Mouse (Mus musculus): ENCODE data around the gene Grm6. TPM values are rescaled to one million over a fixed set of nuclear protein-coding genes. Genes with fewer than 3 reads are reported as not detected.
A peak's percentile ranks its signal among the peaks of the same experiment; 100 is the strongest.

Grm6 gene
- 0.10 TPM in 1 of 2 replicates, not detected in the other for polyA plus RNA-seq (2016; fragmentation: Nextera tagmentation; extraction: Ambion mirVana)

- 2% methylated on average over 11 of the region's 11 CpGs for WGBS
- no peaks in the 10 kb centered on the region for H3K36me3 ChIP-seq
- peaks cover 66% of the 10 kb centered on the region for H3K27me3 ChIP-seq (replicated peaks)
- peaks cover 10% of the 10 kb centered on the region; the same call in 1 of the 2 replicates for H3K9me3 ChIP-seq (replicated peaks)
- H3K9ac ChIP-seq = peak within 1 kb of the TSS; percentile 3; the same call in 1 of the 2 replicates
- H3K4me1 ChIP-seq (replicated peaks) = peaks cover 27% of the 10 kb centered on the region
- peak within 1 kb of the TSS; percentile 75 for H3K4me2 ChIP-seq
- H3K27ac ChIP-seq (ENCODE audit: poor library complexity, severe bottlenecking) = no peak within 1 kb of the TSS
- H3K4me3 ChIP-seq = peak within 1 kb of the TSS; percentile 47
- no peak for ATAC-seq (ENCODE audit: insufficient number of reproducible peaks, low FRiP score)
Measured at GRCm38 (mm10) chr11:50850177-50850735, at the start of gene Grm6. TSS of gene Grm6 (plus strand) at chr11:50850685.

GRCm38 (mm10) chr11:50814233-50814632 is 36.3 kb upstream of the Grm6 start:
- no peaks in the 10 kb centered on the region for H3K4me1 ChIP-seq (replicated peaks)
- no peak overlapping the region for H3K9ac ChIP-seq
- H3K4me2 ChIP-seq = no peak overlapping the region
- H3K4me3 ChIP-seq = no peak overlapping the region
- H3K27me3 ChIP-seq (replicated peaks) = no peaks in the 10 kb centered on the region
- H3K36me3 ChIP-seq = peaks cover 85% of the 10 kb centered on the region
- ATAC-seq (ENCODE audit: insufficient number of reproducible peaks, low FRiP score) = no peak
- no peak overlapping the region for H3K27ac ChIP-seq (ENCODE audit: poor library complexity, severe bottlenecking)
- WGBS = 93% methylated on average over 4 of the region's 4 CpGs
- peaks cover 33% of the 10 kb centered on the region for H3K9me3 ChIP-seq (replicated peaks)

GRCm38 (mm10) chr11:50826214-50826613 is 24.3 kb upstream of the Grm6 start:
- ATAC-seq (ENCODE audit: insufficient number of reproducible peaks, low FRiP score) = no peak
- Histone ChIP-seq H3K36me3 (peaks cover 42% of the 10 kb centered on the region), H3K4me1 (replicated peaks) (peaks cover 12% of the 10 kb centered on the region), H3K4me3 (peak overlapping the region; percentile 82), H3K27me3 (replicated peaks) (no peaks in the 10 kb centered on the region), H3K27ac (ENCODE audit: poor library complexity, severe bottlenecking) (no peak overlapping the region), H3K9me3 (replicated peaks) (0 out of 2 replicates have a peak, but pooled peaks cover 5% of the 10 kb centered on the region), H3K4me2 (peak overlapping the region; percentile 81), H3K9ac (peak overlapping the region; percentile 92; the same call in 1 of the 2 replicates)
- WGBS = 61% methylated on average over 2 of the region's 2 CpGs

- Histone ChIP-seq H3K4me2 (peak within 1 kb of the TSS; percentile 81), H3K9me3 (replicated peaks) (peaks cover 6% of the 10 kb centered on the region), H3K4me3 (peak within 1 kb of the TSS; percentile 82), H3K27me3 (replicated peaks) (no peaks in the 10 kb centered on the region), H3K36me3 (peaks cover 34% of the 10 kb centered on the region), H3K9ac (peak within 1 kb of the TSS; percentile 92), H3K27ac (ENCODE audit: poor library complexity, severe bottlenecking) (peak within 1 kb of the TSS; percentile 12; the same call in 1 of the 2 replicates), H3K4me1 (replicated peaks) (peaks cover 12% of the 10 kb centered on the region)
- peak; percentile 92 for ATAC-seq (ENCODE audit: insufficient number of reproducible peaks, low FRiP score)
- WGBS = under 1% methylated on average over 45 of the region's 45 CpGs
Measured at GRCm38 (mm10) chr11:50827010-50827953, 23.2 kb upstream of the Grm6 start, which contains the start of gene Zfp354c. TSS of gene Zfp354c (minus strand) at chr11:50827724.

GRCm38 (mm10) chr11:50835727-50836126 is 14.8 kb upstream of the Grm6 start:
- Histone ChIP-seq H3K4me2 (no peak overlapping the region), H3K4me3 (no peak overlapping the region), H3K9ac (no peak overlapping the region), H3K9me3 (replicated peaks) (peaks cover 26% of the 10 kb centered on the region), H3K36me3 (peaks cover 12% of the 10 kb centered on the region), H3K4me1 (replicated peaks) (0 out of 2 replicates have a peak, but pooled peaks cover 3% of the 10 kb centered on the region), H3K27me3 (replicated peaks) (no peaks in the 10 kb centered on the region), H3K27ac (ENCODE audit: poor library complexity, severe bottlenecking) (no peak overlapping the region)
- WGBS = 72% methylated on average over 4 of the region's 4 CpGs
- ATAC-seq (ENCODE audit: insufficient number of reproducible peaks, low FRiP score) = no peak

GRCm38 (mm10) chr11:50841023-50841735 is 9.3 kb upstream of the Grm6 start, which contains the start of gene Zfp879:
TSS of gene Zfp879 (minus strand) at chr11:50841552.
- peak; percentile 89 for ATAC-seq (ENCODE audit: insufficient number of reproducible peaks, low FRiP score)
- H3K4me1 ChIP-seq (replicated peaks) = 0 out of 2 replicates have a peak, but pooled peaks cover 7% of the 10 kb centered on the region

GRCm38 (mm10) chr11:50845951-50846350 is 4.5 kb upstream of the Grm6 start:
- WGBS = 73% methylated on average over 3 of the region's 3 CpGs

More at GRCm38 (mm10) chr11:50841023-50841735, 9.3 kb upstream of the Grm6 start, which contains the start of gene Zfp879:
- Histone ChIP-seq H3K4me3 (peak within 1 kb of the TSS; percentile 51), H3K9ac (peak within 1 kb of the TSS; percentile 80), H3K36me3 (no peaks in the 10 kb centered on the region), H3K27me3 (replicated peaks) (peaks cover 6% of the 10 kb centered on the region), H3K9me3 (replicated peaks) (no peaks in the 10 kb centered on the region), H3K27ac (ENCODE audit: poor library complexity, severe bottlenecking) (peak within 1 kb of the TSS; percentile 84; the same call in 1 of the 2 replicates), H3K4me2 (peak within 1 kb of the TSS; percentile 74)
- WGBS = 18% methylated on average over 22 of the region's 22 CpGs

GRCm38 (mm10) chr11:50847047-50847446 is 3.4 kb upstream of the Grm6 start:
- Histone ChIP-seq H3K9me3 (replicated peaks) (peaks cover 10% of the 10 kb centered on the region; the same call in 1 of the 2 replicates), H3K9ac (no peak overlapping the region), H3K4me2 (no peak overlapping the region), H3K4me1 (replicated peaks) (peaks cover 27% of the 10 kb centered on the region), H3K27ac (ENCODE audit: poor library complexity, severe bottlenecking) (no peak overlapping the region), H3K27me3 (replicated peaks) (peaks cover 52% of the 10 kb centered on the region), H3K4me3 (no peak overlapping the region), H3K36me3 (no peaks in the 10 kb centered on the region)
- WGBS = 69% methylated on average over 5 of the region's 5 CpGs
- ATAC-seq (ENCODE audit: insufficient number of reproducible peaks, low FRiP score) = no peak

More at GRCm38 (mm10) chr11:50845951-50846350, 4.5 kb upstream of the Grm6 start:
- Histone ChIP-seq H3K4me1 (replicated peaks) (peaks cover 21% of the 10 kb centered on the region; the same call in 1 of the 2 replicates), H3K4me2 (no peak overlapping the region), H3K4me3 (no peak overlapping the region), H3K9ac (no peak overlapping the region), H3K9me3 (replicated peaks) (peaks cover 10% of the 10 kb centered on the region; the same call in 1 of the 2 replicates), H3K36me3 (no peaks in the 10 kb centered on the region), H3K27ac (ENCODE audit: poor library complexity, severe bottlenecking) (no peak overlapping the region), H3K27me3 (replicated peaks) (peaks cover 41% of the 10 kb centered on the region)
- no peak for ATAC-seq (ENCODE audit: insufficient number of reproducible peaks, low FRiP score)

GRCm38 (mm10) chr11:50848520-50849137 is 1.9 kb upstream of the Grm6 start:
- Histone ChIP-seq H3K4me2 (peak overlapping the region; percentile 75; the same call in 1 of the 2 replicates), H3K9ac (no peak overlapping the region)

GRCm38 (mm10) chr11:50849310-50849709 is 1.2 kb upstream of the Grm6 start:
- no peak overlapping the region for H3K9ac ChIP-seq
- peaks cover 66% of the 10 kb centered on the region for H3K27me3 ChIP-seq (replicated peaks)
- peak overlapping the region; percentile 75; the same call in 1 of the 2 replicates for H3K4me2 ChIP-seq
- no peaks in the 10 kb centered on the region for H3K36me3 ChIP-seq
- no peak for ATAC-seq (ENCODE audit: insufficient number of reproducible peaks, low FRiP score)
- WGBS = 3% methylated on average over 10 of the region's 10 CpGs
- peaks cover 10% of the 10 kb centered on the region; the same call in 1 of the 2 replicates for H3K9me3 ChIP-seq (replicated peaks)
- H3K4me3 ChIP-seq = no peak overlapping the region
- H3K4me1 ChIP-seq (replicated peaks) = peaks cover 27% of the 10 kb centered on the region
- H3K27ac ChIP-seq (ENCODE audit: poor library complexity, severe bottlenecking) = no peak overlapping the region

More at GRCm38 (mm10) chr11:50848520-50849137, 1.9 kb upstream of the Grm6 start:
- Histone ChIP-seq H3K27ac (ENCODE audit: poor library complexity, severe bottlenecking) (no peak overlapping the region), H3K27me3 (replicated peaks) (peaks cover 65% of the 10 kb centered on the region), H3K36me3 (no peaks in the 10 kb centered on the region), H3K4me3 (no peak overlapping the region), H3K4me1 (replicated peaks) (peaks cover 27% of the 10 kb centered on the region), H3K9me3 (replicated peaks) (peaks cover 10% of the 10 kb centered on the region; the same call in 1 of the 2 replicates)
- 26% methylated on average over 3 of the region's 3 CpGs for WGBS
- ATAC-seq (ENCODE audit: insufficient number of reproducible peaks, low FRiP score) = no peak

Data from heart, embryonic 12.5 days (tissue).